Mouse (Mus musculus) splenic B cell, adult 2 months (primary cell): ENCODE measurements around the gene Ctsa.
"Not testable (repeated sequence)": the region's sequence is repeated elsewhere in the genome, so short reads cannot be mapped to it uniquely, and the experiment has no call there.

ENCODE experiments used
- DNase-seq: peaks from one replicate; pipeline ENCODE4 v3.0.0-alpha.2; 2011; ENCODE audit warnings: low read depth, low spot score
- H3K27me3 ChIP-seq: 2 replicates; pipeline ENCODE4 v1.6.1; 2012; ENCODE audit warnings: mild to moderate bottlenecking, low read length, moderate library complexity, mixed read lengths; ENCODE audit not compliant: control insufficient read depth, poor library complexity, insufficient read depth, severe bottlenecking
- H3K36me3 ChIP-seq: 2 replicates; pipeline ENCODE4 v1.6.1; 2012; ENCODE audit warnings: mild to moderate bottlenecking, low read length, moderate library complexity, mixed read lengths; ENCODE audit not compliant: control insufficient read depth, poor library complexity, insufficient read depth, severe bottlenecking

Gene Ctsa

GRCm38 (mm10) chr2:164871602-164872303 is 39.1 kb downstream of the Ctsa start:
- no peaks in the 10 kb centered on the region for H3K36me3 ChIP-seq
- no peak for DNase-seq
- no peaks in the 10 kb centered on the region for H3K27me3 ChIP-seq

DNA sequence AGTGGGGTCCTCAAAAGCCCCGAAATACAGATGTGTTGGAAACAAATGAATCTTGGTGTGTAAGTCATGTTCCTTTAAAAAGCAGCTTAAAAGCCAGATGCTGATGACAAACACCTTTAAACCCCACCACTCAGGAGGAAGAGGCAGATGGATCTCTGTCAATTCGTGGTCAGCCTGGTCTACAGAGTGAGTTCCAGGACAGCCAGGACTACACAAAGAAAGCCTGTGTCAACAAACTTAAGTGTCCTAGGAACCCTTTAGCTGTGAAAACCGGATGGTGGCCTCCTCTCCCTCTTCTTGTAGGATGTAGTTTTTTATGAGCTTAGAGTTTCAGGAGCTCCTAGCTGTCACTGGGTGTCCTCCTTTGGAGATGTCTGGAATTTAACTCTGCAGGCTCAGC is 40.9 kb downstream of the Ctsa start:
- peaks cover 3% of the 10 kb centered on the region; the same call in 1 of the 2 replicates for H3K36me3 ChIP-seq
- no peaks in the 10 kb centered on the region for H3K27me3 ChIP-seq
- DNase-seq = no peak

- peaks cover 3% of the 10 kb centered on the region; the same call in 1 of the 2 replicates for H3K36me3 ChIP-seq
- H3K27me3 ChIP-seq = no peaks in the 10 kb centered on the region
- DNase-seq = no peak
Measured at GRCm38 (mm10) chr2:164874239-164874769, 41.6 kb downstream of the Ctsa start.

GRCm38 (mm10) chr2:164875648-164876047 is 43.0 kb downstream of the Ctsa start:
- H3K27me3 ChIP-seq, H3K36me3 ChIP-seq, DNase-seq: not testable (repeated sequence)

GRCm38 (mm10) chr2:164877376-164878215 is 44.9 kb downstream of the Ctsa start:
- H3K27me3 ChIP-seq, H3K36me3 ChIP-seq, DNase-seq: not testable (repeated sequence)

- DNase-seq = peak; percentile 67
- H3K27me3 ChIP-seq = no peaks in the 10 kb centered on the region
- peaks cover 3% of the 10 kb centered on the region; the same call in 1 of the 2 replicates for H3K36me3 ChIP-seq
Measured at GRCm38 (mm10) chr2:164878509-164879227, 46.0 kb downstream of the Ctsa start.

DNA sequence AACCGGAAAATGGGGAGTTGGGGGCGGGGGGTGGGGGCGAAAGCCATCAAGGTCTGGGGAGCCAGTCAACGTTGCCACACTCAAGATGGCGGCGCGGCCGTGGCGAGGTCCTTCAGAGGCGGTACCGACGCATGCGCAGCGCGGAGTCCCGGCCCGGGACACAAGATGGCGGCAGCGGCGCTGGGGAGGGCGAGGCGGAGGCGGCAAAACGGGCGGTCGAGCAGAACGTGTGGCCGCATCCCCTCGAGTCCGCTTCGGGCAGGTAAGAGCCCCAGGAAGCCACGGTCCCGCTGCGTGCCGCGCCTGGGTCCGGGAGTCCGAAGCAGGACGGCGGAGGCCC is 46.5 kb downstream of the Ctsa start, which contains the start of gene Pcif1:
Gene Pcif1, plus strand, starts transcription at position 77 of the 340 bp plus-strand sequence.
- no peaks in the 10 kb centered on the region for H3K27me3 ChIP-seq
- peaks cover 3% of the 10 kb centered on the region; the same call in 1 of the 2 replicates for H3K36me3 ChIP-seq
- peak; percentile 95 for DNase-seq

DNA sequence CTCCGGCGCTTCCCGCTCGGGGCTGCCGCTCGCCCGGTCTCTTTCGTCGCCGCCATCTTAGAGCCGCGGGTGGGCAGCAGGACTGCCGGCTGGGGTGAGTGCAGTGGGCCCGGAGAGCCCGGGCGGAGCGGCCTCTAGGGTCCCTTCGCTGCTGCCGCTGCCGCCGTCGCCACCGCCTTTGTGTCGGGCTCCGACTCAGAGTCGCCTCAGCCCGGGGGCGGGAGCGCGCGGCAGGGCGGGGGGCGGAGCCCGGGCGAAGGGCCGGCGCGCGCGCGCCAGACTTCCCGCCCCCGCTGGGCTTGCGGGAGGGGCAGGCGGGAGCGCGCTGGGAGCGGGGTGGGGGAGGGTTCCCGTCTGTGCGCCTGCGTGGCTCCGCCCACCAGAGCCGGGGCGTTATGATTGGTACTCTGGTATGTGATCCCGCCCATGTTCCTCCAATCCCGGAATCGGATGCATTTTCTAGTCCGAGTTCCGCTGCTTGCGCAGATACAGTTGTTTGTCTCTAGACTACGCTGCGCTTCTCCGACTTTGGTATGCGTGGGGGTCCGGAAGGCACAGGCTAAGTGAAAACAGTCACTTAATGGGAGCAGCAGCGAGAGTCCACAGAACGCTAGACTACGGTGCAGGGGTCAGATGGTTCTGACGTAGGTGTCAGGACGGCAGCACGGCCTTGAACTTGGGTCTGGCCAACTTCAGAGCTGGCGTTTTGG is 47.0 kb downstream of the Ctsa start:
- H3K27me3 ChIP-seq = no peaks in the 10 kb centered on the region
- peaks cover 3% of the 10 kb centered on the region; the same call in 1 of the 2 replicates for H3K36me3 ChIP-seq
- peak; percentile 98 for DNase-seq

GRCm38 (mm10) chr2:164882619-164883018 is 49.9 kb downstream of the Ctsa start:
- H3K27me3 ChIP-seq = no peaks in the 10 kb centered on the region
- peak; percentile 66 for DNase-seq
- peaks cover 9% of the 10 kb centered on the region for H3K36me3 ChIP-seq

DNA sequence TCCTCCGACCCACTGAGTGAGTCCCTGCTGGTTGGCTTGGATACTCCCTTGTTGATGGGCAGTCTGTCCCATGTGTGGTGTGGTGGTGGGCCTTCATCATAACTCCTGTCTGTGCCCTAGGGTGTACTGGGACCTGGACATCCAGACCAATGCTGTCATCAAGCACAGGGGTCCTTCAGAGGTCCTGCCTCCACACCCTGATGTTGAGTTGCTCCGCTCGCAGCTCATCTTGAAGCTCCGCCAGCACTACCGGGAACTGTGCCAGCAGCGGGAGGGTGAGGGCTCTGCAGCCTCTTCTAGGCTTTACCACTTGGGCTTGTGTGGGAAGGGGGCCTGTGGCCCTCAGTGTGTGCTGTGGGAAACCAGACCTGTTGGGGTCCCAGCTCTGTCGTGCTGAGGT is 53.1 kb downstream of the Ctsa start:
- no peaks in the 10 kb centered on the region for H3K27me3 ChIP-seq
- DNase-seq = no peak
- peaks cover 15% of the 10 kb centered on the region for H3K36me3 ChIP-seq

GRCm38 (mm10) chr2:164886617-164887016 is 53.9 kb downstream of the Ctsa start:
- no peaks in the 10 kb centered on the region for H3K27me3 ChIP-seq
- peaks cover 22% of the 10 kb centered on the region for H3K36me3 ChIP-seq
- DNase-seq = no peak

- Histone ChIP-seq H3K36me3 (peaks cover 29% of the 10 kb centered on the region), H3K27me3 (no peaks in the 10 kb centered on the region)
- no peak for DNase-seq
Measured at GRCm38 (mm10) chr2:164888996-164889395, 56.3 kb downstream of the Ctsa start.

- Histone ChIP-seq H3K36me3 (peaks cover 32% of the 10 kb centered on the region), H3K27me3 (no peaks in the 10 kb centered on the region)
- DNase-seq = no peak
Measured at GRCm38 (mm10) chr2:164889960-164890359, 57.3 kb downstream of the Ctsa start.
